Mouse (Mus musculus): ENCODE measurements around the gene Tank.

DNA sequence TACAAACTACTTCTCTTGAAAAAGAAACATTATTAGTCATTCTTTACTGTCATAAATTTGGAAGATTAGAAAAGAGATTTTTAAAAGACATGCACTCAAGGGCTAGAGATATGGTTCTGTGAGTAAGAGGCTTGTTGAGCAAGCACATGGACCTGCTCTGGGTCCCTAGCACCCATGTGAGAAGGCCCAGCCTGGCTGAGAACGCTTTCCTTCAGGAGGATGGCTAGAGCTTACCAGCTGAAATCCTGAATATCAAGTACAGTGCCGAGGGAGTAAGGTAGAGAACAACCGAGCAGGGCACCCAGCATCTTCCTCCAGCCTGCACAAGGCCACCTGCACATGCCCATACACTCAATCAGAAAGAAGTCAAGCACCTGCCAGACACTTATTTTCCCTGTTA is 25.1 kb downstream of the Tank start:
- TF ChIP-seq CTCF (IDR thresholded peaks at IDR 0.05; ENCODE audit: borderline replicate concordance, control insufficient read depth, extremely low read depth, insufficient read depth, low read length, poor library complexity), result no peak
- TF ChIP-seq POLR2A (IDR thresholded peaks at IDR 0.05; ENCODE audit: control insufficient read depth, extremely low read depth, insufficient read depth, low read length, poor library complexity), result no peak

Measured in thymus, adult 2 months (tissue).